Mouse (Mus musculus): Measurements from ENCODE around the gene Rab11fip3. TPM values are rescaled to one million over a fixed set of nuclear protein-coding genes. Genes with fewer than 3 reads are reported as not detected.
"Not testable (repeated sequence)": the region's sequence is repeated elsewhere in the genome, so short reads cannot be mapped to it uniquely, and the experiment has no call there.

Rab11fip3 gene
- 13.0 and 18.0 TPM in 2 replicates for polyA plus RNA-seq (2015; fragmentation: Nextera tagmentation; extraction: Ambion mirVana)

DNA sequence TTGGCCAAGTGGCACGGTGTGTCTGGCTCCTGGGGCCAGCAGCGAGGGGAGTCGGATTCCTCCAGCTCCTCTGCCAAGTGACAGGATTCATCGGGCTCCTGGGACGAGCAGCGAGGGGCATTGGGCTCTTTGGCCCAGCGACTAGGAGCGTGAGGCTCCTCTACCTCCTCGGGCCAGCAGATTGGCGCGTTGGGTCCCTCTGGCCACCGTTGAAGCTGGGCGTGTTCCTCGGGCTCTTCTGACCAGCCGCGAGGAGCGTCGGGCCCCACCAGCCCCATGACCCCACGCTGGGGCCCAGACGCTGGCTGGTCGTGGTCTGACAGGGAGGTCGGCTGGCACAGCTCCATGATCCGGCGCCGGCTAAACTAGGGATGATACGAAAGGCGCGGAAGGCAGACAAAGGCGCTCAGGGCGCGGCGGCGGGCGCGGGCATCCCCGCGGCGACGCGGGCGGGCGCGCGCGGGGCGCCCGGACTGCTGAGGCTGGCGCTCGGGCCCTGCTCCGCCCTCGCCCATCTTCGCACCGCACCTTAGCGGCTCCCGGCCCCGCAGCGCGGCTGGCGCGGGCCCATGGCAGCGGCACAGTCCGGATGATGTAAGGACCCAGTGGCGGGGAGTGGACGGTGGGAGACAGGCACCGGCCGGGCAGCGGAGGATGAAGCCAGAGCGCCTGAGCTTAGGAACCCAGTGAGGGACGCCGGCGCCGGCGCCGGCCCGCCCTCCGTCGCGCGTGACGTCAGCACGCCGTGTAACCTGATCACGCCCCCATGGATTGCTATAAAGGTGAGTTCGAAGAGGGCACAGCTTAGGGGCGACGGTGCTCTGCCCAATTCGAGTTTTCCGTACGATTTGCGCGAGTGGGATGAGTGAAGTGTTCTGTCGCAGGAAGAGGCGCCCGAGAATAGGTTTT is at the start of gene Rab11fip3:
Gene Rab11fip3, minus strand, starts transcription at position 725 of the 909 bp plus-strand sequence.
- peak; percentile 96 for ATAC-seq
- Histone ChIP-seq H3K9me3 (ENCODE audit: control insufficient read depth, low read length) (no peaks in the 10 kb centered on the region), H3K27ac (ENCODE audit: low read length) (0 out of 2 replicates have a peak within 1 kb of the TSS, but pooled peaks have one; percentile 38), H3K9ac (ENCODE audit: low read depth, low read length) (peak within 1 kb of the TSS; percentile 83), H3K36me3 (ENCODE audit: control insufficient read depth, insufficient read depth, low read length) (no peaks in the 10 kb centered on the region), H3K4me2 (ENCODE audit: low read depth, low read length) (peak within 1 kb of the TSS; percentile 89), H3K4me1 (ENCODE audit: control insufficient read depth, insufficient read depth, low read length) (peaks cover 26% of the 10 kb centered on the region), H3K4me3 (ENCODE audit: low read length) (peak within 1 kb of the TSS; percentile 84), H3K27me3 (replicated peaks; ENCODE audit: control insufficient read depth, insufficient read depth, low read length) (no peaks in the 10 kb centered on the region)
- WGBS = under 1% methylated on average over 93 of the region's 94 CpGs

- WGBS = 71% methylated on average over 17 of the region's 17 CpGs
- Histone ChIP-seq H3K4me3 (ENCODE audit: low read length) (no peak overlapping the region), H3K27me3 (replicated peaks; ENCODE audit: control insufficient read depth, insufficient read depth, low read length) (peaks cover 33% of the 10 kb centered on the region), H3K4me2 (ENCODE audit: low read depth, low read length) (peak overlapping the region; percentile 22; the same call in 1 of the 2 replicates), H3K36me3 (ENCODE audit: control insufficient read depth, insufficient read depth, low read length) (no peaks in the 10 kb centered on the region), H3K27ac (ENCODE audit: low read length) (peak overlapping the region; percentile 88), H3K4me1 (ENCODE audit: control insufficient read depth, insufficient read depth, low read length) (peaks cover 10% of the 10 kb centered on the region), H3K9me3 (ENCODE audit: control insufficient read depth, low read length) (no peaks in the 10 kb centered on the region), H3K9ac (ENCODE audit: low read depth, low read length) (no peak overlapping the region)
- peak; percentile 65 for ATAC-seq
These were observed 47.3 kb upstream of the Rab11fip3 start for GRCm38 (mm10) chr17:26116503-26117258.

DNA sequence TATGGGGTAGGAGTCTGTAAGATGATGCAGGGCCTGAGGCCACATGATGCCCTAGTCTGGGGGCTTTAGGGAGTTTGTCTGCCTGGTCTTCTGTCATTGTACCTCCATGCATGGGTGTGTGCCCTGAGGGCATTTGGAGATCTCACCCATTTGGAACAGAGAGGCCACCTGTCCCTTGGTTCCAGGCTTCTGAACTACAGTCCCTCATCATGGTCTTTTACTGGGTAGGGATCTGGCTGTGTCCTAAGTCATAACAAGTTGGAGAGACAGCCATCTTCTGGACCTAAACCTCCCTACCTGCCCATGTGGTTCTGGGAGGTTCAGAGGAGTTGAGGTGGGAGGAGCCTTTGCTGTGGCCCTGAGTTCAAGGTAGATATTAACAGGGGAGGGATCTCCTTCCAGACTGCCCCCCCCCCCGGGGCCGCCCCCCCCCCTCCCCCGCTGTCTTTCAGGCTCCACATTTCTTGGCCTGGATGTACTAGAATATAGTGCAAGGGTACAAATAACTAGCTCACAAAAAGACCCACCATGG is 46.7 kb upstream of the Rab11fip3 start:
- peak overlapping the region; percentile 22 for H3K4me2 ChIP-seq (ENCODE audit: low read depth, low read length)

DNA sequence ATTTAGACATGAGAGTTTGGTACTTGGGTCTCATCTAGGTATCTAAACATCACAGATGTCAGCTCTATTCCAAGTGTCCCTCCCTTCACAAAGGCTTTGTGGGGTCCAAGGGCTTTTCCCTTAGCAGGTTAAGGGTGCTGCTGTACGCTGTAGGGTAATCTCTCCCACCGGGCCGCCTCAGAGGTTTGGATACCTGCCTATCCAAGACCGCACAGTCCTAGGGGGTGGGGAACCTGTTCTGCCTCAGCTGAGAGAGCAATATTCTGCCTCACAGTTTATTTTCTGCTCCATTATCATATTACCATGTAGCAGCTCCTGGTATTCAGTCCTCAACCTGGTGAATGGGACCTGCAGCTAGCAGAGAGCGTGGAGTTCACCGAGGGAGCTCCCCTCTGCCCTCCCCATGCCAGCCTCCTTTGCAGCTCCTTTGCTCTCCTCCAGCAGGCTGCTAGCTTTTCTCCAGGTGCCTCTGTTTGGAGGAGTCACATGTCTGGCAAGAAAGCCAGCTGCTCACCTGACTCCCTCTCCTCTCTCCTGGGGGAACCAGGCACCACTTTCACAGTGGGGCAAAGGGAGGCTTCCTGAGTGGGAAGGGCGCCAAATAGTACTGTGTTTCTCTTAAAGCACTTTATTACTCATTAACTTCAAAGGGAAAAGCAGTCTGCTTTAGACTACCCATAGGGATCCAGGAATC is 46.0 kb upstream of the Rab11fip3 start:
- Histone ChIP-seq H3K27me3 (replicated peaks; ENCODE audit: control insufficient read depth, insufficient read depth, low read length) (peaks cover 39% of the 10 kb centered on the region), H3K4me1 (ENCODE audit: control insufficient read depth, insufficient read depth, low read length) (peaks cover 10% of the 10 kb centered on the region), H3K9me3 (ENCODE audit: control insufficient read depth, low read length) (no peaks in the 10 kb centered on the region), H3K4me2 (ENCODE audit: low read depth, low read length) (0 out of 2 replicates have a peak overlapping the region, but pooled peaks have one; percentile 11), H3K36me3 (ENCODE audit: control insufficient read depth, insufficient read depth, low read length) (no peaks in the 10 kb centered on the region), H3K4me3 (ENCODE audit: low read length) (no peak overlapping the region), H3K9ac (ENCODE audit: low read depth, low read length) (no peak overlapping the region), H3K27ac (ENCODE audit: low read length) (peak overlapping the region; percentile 88)
- peak; percentile 22 for ATAC-seq
- WGBS = 72% methylated on average over 7 of the region's 7 CpGs

More for the DNA sequence above, 46.7 kb upstream of the Rab11fip3 start:
- no peaks in the 10 kb centered on the region for H3K36me3 ChIP-seq (ENCODE audit: control insufficient read depth, insufficient read depth, low read length)
- H3K27ac ChIP-seq (ENCODE audit: low read length) = peak overlapping the region; percentile 88
- no peak overlapping the region for H3K4me3 ChIP-seq (ENCODE audit: low read length)
- H3K27me3 ChIP-seq (replicated peaks; ENCODE audit: control insufficient read depth, insufficient read depth, low read length) = peaks cover 34% of the 10 kb centered on the region
- peaks cover 10% of the 10 kb centered on the region for H3K4me1 ChIP-seq (ENCODE audit: control insufficient read depth, insufficient read depth, low read length)
- H3K9me3 ChIP-seq (ENCODE audit: control insufficient read depth, low read length) = no peaks in the 10 kb centered on the region
- no peak overlapping the region for H3K9ac ChIP-seq (ENCODE audit: low read depth, low read length)
- 62% methylated on average over 3 of the region's 3 CpGs for WGBS
- ATAC-seq = peak; percentile 19; the same call in 1 of the 2 replicates

- not testable (repeated sequence) for ATAC-seq; H3K27ac ChIP-seq (ENCODE audit: low read length); H3K9ac ChIP-seq (ENCODE audit: low read depth, low read length); H3K36me3 ChIP-seq (ENCODE audit: control insufficient read depth, insufficient read depth, low read length); H3K4me3 ChIP-seq (ENCODE audit: low read length); H3K4me1 ChIP-seq (ENCODE audit: control insufficient read depth, insufficient read depth, low read length); H3K9me3 ChIP-seq (ENCODE audit: control insufficient read depth, low read length)
- Histone ChIP-seq H3K4me2 (ENCODE audit: low read depth, low read length) (0 out of 2 replicates have a peak overlapping the region, but pooled peaks have one; percentile 87), H3K27me3 (replicated peaks; ENCODE audit: control insufficient read depth, insufficient read depth, low read length) (peaks cover 39% of the 10 kb centered on the region)
- WGBS = 69% methylated on average over 7 of the region's 7 CpGs
These were observed 45.1 kb upstream of the Rab11fip3 start for GRCm38 (mm10) chr17:26114461-26114860.

DNA sequence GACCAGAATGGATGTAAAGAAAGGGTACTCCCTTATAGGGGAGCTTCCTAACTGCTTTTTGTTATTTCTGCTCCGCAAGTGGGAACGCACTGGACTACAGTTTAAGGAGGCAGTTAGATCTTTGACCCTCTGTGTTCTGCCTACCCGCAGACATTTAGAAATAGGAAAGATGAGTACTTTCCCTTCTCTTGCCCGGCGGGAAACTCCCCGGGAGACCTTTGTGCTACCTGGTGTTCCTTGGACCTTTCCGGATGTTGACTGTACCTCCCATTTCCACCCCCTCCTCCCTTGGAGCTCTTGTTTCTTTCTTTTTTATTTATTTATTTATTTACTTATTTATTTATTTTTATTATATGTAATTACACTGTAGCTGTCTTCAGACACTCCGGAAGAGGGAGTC is 44.7 kb upstream of the Rab11fip3 start:
- Histone ChIP-seq H3K36me3 (ENCODE audit: control insufficient read depth, insufficient read depth, low read length) (no peaks in the 10 kb centered on the region), H3K4me1 (ENCODE audit: control insufficient read depth, insufficient read depth, low read length) (peaks cover 5% of the 10 kb centered on the region), H3K9me3 (ENCODE audit: control insufficient read depth, low read length) (no peaks in the 10 kb centered on the region), H3K9ac (ENCODE audit: low read depth, low read length) (peak overlapping the region; percentile 83), H3K4me2 (ENCODE audit: low read depth, low read length) (peak overlapping the region; percentile 87), H3K27ac (ENCODE audit: low read length) (peak overlapping the region; percentile 80), H3K27me3 (replicated peaks; ENCODE audit: control insufficient read depth, insufficient read depth, low read length) (peaks cover 39% of the 10 kb centered on the region), H3K4me3 (ENCODE audit: low read length) (peak overlapping the region; percentile 74)
- 0 out of 2 replicates have a peak, but pooled peaks have one; percentile 16 for ATAC-seq
- 15% methylated on average over 8 of the region's 8 CpGs for WGBS

GRCm38 (mm10) chr17:26113181-26113948 is 44.0 kb upstream of the Rab11fip3 start, which contains the start of gene Tmem8:
Gene Tmem8 (plus strand): TSS chr17:26113299.
- H3K27me3 ChIP-seq (replicated peaks; ENCODE audit: control insufficient read depth, insufficient read depth, low read length) = peaks cover 39% of the 10 kb centered on the region
- H3K4me3 ChIP-seq (ENCODE audit: low read length) = peak within 1 kb of the TSS; percentile 74
- peaks cover 5% of the 10 kb centered on the region for H3K4me1 ChIP-seq (ENCODE audit: control insufficient read depth, insufficient read depth, low read length)
- no peaks in the 10 kb centered on the region for H3K9me3 ChIP-seq (ENCODE audit: control insufficient read depth, low read length)
- peak; percentile 71 for ATAC-seq
- WGBS = under 1% methylated on average over 72 of the region's 75 CpGs
- H3K4me2 ChIP-seq (ENCODE audit: low read depth, low read length) = peak within 1 kb of the TSS; percentile 87
- H3K27ac ChIP-seq (ENCODE audit: low read length) = peak within 1 kb of the TSS; percentile 80
- no peaks in the 10 kb centered on the region for H3K36me3 ChIP-seq (ENCODE audit: control insufficient read depth, insufficient read depth, low read length)
- H3K9ac ChIP-seq (ENCODE audit: low read depth, low read length) = peak within 1 kb of the TSS; percentile 83

- ATAC-seq = no peak
- Histone ChIP-seq H3K9ac (ENCODE audit: low read depth, low read length) (peak overlapping the region; percentile 83; the same call in 1 of the 2 replicates), H3K9me3 (ENCODE audit: control insufficient read depth, low read length) (no peaks in the 10 kb centered on the region), H3K27me3 (replicated peaks; ENCODE audit: control insufficient read depth, insufficient read depth, low read length) (peaks cover 39% of the 10 kb centered on the region), H3K27ac (ENCODE audit: low read length) (peak overlapping the region; percentile 80; the same call in 1 of the 2 replicates), H3K4me3 (ENCODE audit: low read length) (peak overlapping the region; percentile 74), H3K4me1 (ENCODE audit: control insufficient read depth, insufficient read depth, low read length) (peaks cover 5% of the 10 kb centered on the region), H3K36me3 (ENCODE audit: control insufficient read depth, insufficient read depth, low read length) (no peaks in the 10 kb centered on the region), H3K4me2 (ENCODE audit: low read depth, low read length) (peak overlapping the region; percentile 87)
- 17% methylated on average over 14 of the region's 14 CpGs for WGBS
These were observed 43.4 kb upstream of the Rab11fip3 start for GRCm38 (mm10) chr17:26112751-26113150.

Measured in intestine, embryonic 16.5 days (tissue).